Mouse (Mus musculus): Measurements from ENCODE around the gene Srrm4.

Srrm4 gene

GRCm38 (mm10) chr5:116591346-116592048, at the start of gene Srrm4:
TSS of gene Srrm4 (minus strand) at chr5:116591817.
- no peak for DNase-seq

DNA sequence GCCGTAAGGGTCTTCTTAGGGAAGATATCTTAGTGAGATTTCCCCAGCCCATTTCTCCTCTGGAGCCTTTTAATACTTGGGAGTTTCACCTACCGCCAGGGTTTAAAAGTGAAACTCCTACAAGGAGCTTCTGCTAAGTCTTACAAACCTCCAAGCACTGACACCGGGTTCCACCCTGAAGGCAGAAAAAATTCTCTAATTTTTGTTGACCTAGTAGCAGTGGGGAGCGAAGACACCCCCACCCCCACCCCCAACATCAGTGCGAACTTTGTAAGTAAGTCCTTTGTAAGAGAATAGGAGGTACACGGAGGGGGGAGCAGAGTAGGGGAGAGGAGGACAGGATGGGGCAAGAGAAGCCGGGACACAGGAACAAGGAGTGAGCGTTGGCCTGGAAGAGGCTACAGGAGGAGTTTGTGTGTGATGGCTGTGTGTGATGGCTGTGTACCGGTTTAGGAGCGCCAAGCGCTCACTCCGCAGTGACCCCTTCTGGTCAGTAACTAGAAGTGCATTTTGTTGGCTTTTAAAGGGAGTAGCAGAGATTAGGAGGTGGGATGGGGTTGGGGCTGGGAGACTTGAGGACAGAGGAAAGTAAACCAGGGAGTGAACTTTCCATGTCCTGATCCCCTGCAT, 1.3 kb upstream of the Srrm4 start:
- no peak for DNase-seq

- DNase-seq, result no peak
These were observed 608 bp upstream of the Srrm4 start for GRCm38 (mm10) chr5:116592049-116592800.

GRCm38 (mm10) chr5:116590698-116591097, 919 bp downstream of the Srrm4 start:
- no peak for DNase-seq

DNA sequence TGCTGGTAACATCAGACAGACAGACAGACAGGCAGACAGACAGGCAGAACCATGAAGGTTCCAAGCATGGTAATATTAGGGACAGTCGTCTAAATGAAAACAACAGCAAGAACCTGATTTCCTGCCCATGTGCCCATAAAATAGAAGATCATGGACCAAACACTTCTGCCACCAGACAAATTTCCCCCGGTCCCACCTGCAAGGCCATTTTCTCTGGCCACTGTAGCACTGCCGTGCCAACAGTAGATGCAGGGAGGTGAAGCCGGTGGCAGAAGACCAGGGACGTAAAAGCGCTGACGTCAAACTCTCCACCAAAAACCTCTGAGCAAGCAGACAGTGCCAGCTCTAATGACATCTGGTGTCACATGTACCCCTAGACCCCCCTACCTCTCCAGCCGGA, 2.0 kb downstream of the Srrm4 start:
- no peak for DNase-seq

DNA sequence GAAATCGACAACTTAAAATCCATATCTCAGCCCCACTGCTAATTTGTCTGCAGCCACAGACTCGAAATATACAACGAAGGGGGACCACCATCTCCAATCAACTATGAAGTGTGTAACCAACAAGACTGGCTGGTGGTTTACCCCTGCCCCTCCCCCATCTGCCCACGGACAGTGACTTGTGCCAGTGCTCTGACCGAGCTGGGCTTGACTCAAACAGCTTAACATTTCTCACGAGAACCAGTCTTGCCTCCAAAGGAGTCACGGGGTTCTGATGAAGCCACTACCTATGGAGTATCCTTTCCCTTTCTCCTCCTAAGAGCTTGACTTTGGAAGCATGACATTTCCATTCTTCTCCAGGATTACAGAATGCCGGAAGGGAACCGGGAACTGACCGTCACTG, 2.8 kb downstream of the Srrm4 start:
- DNase-seq, result no peak

GRCm38 (mm10) chr5:116579533-116579932, 12.1 kb downstream of the Srrm4 start:
- no peak for DNase-seq

- DNase-seq, result no peak
These were observed 14.5 kb downstream of the Srrm4 start for GRCm38 (mm10) chr5:116577082-116577481.

DNA sequence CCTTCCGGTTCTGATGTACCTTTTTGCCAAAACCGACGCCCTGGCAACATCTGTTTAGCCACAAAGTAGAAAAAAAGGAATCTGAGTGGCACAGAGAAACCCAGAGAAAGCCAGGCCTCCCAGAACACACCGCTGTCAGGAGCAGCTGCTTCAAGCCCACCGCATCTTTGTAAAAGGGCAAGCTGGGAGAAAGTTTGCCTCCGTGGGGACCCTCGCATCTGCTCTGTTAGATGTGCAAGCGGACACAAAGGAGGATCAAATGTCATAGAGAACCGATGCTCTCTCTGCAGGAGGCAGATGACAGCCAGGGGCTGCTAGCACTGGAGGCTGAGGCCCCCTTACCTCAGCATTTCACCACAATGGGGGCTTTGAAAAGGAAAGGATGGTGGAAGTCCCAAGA, 18.3 kb downstream of the Srrm4 start:
- DNase-seq, result no peak

- no peak for DNase-seq
These were observed 19.7 kb downstream of the Srrm4 start for GRCm38 (mm10) chr5:116571936-116572335.

- no peak for DNase-seq
These were observed 20.3 kb downstream of the Srrm4 start for GRCm38 (mm10) chr5:116571232-116571861.

DNA sequence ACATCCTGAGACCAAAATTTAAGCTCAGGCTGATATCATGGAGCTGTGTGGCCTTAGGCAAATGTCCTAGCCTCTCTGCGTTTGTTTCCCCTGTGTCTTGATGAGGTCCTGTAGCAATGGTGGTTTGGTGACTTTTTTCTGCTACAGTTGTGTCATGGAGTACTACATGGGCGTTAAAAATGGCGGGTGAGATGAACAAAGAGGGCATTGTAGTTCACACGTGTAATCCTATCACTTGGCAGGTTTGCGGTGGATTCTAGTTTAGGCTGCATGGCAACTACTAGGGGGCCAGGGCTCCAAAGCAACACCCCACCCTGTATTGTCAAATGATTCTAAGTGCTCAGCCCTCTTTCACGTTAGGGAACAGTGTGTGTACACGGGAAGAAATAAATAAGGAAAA, 21.1 kb downstream of the Srrm4 start:
- DNase-seq, result no peak

- no peak for DNase-seq
These were observed 22.0 kb downstream of the Srrm4 start for GRCm38 (mm10) chr5:116569629-116570028.

DNA sequence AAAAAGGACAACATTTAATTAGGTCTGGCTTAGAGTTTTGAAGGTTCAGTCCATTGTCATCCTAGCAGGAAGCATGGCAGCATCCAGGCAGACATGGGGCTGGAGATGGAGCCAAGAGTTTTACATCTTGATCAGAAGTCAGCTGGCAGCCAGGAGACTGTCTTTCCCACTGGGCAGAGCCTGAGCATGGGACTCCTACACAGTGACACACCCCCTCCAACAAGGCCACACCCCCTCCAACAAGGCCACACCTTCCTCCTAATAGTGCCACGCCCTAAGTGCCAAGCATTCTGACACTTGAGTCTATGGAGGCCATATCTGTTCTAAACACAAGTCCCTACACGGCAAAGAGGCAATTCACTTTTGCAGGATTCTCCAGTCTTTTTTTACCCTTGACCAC, 23.6 kb downstream of the Srrm4 start:
- DNase-seq, result no peak

DNA sequence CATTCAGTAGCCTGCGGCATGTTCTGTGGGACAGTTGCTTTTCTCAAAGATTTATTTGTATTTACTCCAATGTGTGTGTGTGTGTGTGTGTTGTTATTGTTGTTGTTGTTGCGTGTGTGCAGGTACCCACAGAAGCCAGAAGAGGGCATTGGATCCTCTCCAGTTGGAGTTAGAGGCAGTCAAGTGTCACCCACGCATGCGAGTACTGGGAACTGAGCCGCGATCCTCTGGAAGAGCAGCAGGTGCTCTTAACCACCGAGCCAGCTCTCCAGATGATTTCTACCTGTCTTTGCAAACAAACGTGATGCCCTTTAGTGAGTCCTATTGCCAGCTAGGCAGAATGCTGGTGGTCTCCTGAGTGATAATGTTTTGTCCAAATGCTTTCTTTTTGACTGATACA, 24.3 kb downstream of the Srrm4 start:
- no peak for DNase-seq

- no peak for DNase-seq
These were observed 25.1 kb downstream of the Srrm4 start for GRCm38 (mm10) chr5:116566385-116567045.

DNA sequence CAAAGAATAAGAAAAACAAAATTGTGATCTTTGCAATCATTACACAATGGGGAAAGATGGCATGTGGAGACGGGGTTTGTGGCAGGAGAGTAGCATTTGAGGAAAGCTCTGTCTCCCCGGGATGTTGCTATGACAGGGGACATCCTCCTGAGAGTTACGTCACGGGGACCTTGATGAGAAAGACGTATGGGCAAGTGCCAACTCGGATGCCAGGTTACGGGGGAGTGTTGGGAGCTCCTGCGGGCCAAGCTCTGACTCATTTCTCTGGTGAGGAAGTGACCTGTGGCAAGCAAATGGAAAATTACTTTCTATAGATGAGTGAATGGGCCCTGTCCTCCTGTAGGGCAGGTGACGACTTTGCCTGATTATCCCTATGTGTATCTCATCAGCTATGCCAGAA, 26.0 kb downstream of the Srrm4 start:
- no peak for DNase-seq

DNA sequence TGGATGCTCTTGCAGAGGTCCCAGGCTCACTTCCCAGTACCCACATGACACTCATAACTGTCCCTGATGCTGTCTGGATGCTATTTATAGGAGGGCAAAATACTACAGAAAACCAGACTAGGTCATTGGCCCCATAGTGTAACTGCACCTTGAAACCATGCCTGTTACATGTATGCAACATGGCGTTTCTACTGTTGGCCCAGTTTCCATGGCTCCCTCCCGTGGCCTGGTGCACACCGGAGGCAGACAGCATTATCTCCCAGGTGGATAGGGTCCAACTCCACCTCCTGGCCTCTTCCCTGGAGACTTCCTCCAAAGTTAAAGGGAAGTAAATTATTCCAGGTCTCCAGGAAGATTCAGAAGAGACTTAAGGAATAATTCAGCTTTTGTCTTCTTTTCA, 27.2 kb downstream of the Srrm4 start:
- DNase-seq, result no peak

- no peak for DNase-seq
These were observed 27.9 kb downstream of the Srrm4 start for GRCm38 (mm10) chr5:116563713-116564112.

- no peak for DNase-seq
These were observed 32.5 kb downstream of the Srrm4 start for GRCm38 (mm10) chr5:116559091-116559490.

GRCm38 (mm10) chr5:116556614-116557013, 35.0 kb downstream of the Srrm4 start:
- DNase-seq, result no peak

DNA sequence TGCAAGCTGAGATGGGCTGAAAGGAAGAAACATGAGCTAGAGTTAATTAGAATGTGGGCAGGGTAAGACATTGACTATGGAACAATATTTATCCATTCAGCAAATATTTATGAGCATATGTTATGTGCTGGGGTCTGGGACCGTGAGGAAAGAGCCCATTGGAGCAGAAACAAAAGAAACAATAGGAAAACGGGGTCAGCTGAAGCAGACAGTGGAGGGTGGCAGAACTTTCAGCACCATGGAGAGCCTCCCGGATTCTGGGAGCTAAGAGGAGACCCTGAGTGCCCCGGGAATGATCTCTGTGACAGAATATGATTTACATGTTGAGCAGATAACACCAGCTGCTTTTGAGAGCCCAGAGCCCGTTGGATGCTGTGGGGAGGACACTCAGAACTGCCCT, 37.7 kb downstream of the Srrm4 start:
- DNase-seq, result no peak

DNA sequence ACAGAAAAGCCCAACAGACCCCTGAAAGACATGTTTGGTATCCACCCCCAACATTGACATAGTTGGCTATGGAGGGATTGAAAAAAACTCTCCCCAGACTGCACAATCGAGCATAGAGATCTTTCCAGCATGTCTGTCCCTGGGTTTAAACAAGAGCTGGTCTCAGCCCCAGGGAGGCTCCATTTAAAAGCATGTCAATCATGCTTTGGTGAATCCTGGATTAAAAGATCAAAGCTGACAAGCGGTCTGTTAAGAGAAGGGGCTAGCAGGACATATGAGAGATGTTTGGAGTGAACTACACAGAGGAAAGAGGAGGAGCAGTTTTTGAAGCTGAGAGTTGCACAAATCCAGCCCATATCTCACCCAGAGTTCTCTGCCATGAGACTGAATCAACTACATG, 38.5 kb downstream of the Srrm4 start:
- no peak for DNase-seq

Data from thymus, postnatal 25 days (tissue).